Mouse (Mus musculus) thymus, adult 2 months (tissue): ENCODE measurements around the gene Daam2. TPM values are rescaled to one million over a fixed set of nuclear protein-coding genes. Genes with fewer than 3 reads are reported as not detected.

ENCODE experiments used
- DNase-seq: peaks from one replicate; pipeline ENCODE4 v3.0.0; 2021
- H3K27ac ChIP-seq: fragments of 200-500 bp; 2 replicates; pipeline ENCODE4 v1.5.1; 2012; ENCODE audit warnings: low read length, control low read depth; ENCODE audit not compliant: control insufficient read depth, insufficient read depth
- H3K27me3 ChIP-seq: fragments of 200-500 bp; 2 replicates; pipeline ENCODE4 v1.6.1; 2012; ENCODE audit warnings: mild to moderate bottlenecking, low read length, moderate library complexity, mixed read lengths; ENCODE audit not compliant: control insufficient read depth, insufficient read depth
- H3K36me3 ChIP-seq: fragments of 200-500 bp; 2 replicates; pipeline ENCODE4 v1.6.1; 2012; ENCODE audit warnings: mild to moderate bottlenecking, low read length, moderate library complexity; ENCODE audit not compliant: control insufficient read depth, insufficient read depth
- H3K4me1 ChIP-seq: fragments of 200-500 bp; replicated peaks from 2 replicates; pipeline ENCODE4 v1.6.1; 2012; ENCODE audit warnings: low read length; ENCODE audit not compliant: control insufficient read depth, insufficient read depth
- H3K4me3 ChIP-seq: fragments of 200-500 bp; 2 replicates; pipeline ENCODE4 v1.5.1; 2012; ENCODE audit warnings: mild to moderate bottlenecking, low read length, control low read depth, moderate library complexity; ENCODE audit not compliant: control insufficient read depth, insufficient read depth
- CTCF ChIP-seq: fragments of 200-500 bp; IDR thresholded peaks from 2 replicates; pipeline ENCODE4 v1.5.1; 2012; ENCODE audit warnings: mild to moderate bottlenecking, control low read depth, low read length, moderate library complexity, borderline replicate concordance; ENCODE audit not compliant: control insufficient read depth, poor library complexity, insufficient read depth; ENCODE audit errors: extremely low read depth
- POLR2A ChIP-seq: fragments of 200-500 bp; IDR thresholded peaks from 2 replicates; pipeline ENCODE4 v1.6.1; 2012; ENCODE audit warnings: mild to moderate bottlenecking, low read length, control low read depth, moderate library complexity; ENCODE audit not compliant: control insufficient read depth, poor library complexity, insufficient read depth; ENCODE audit errors: extremely low read depth
- WGBS: fragments of 180-500 bp; shearing (Covaris S2); methylation state at CpG from one replicate; pipeline ENCODE4 v1.1.7; 2018; 5-methylcytosine and 5-hydroxymethylcytosine counted together
- polyA plus RNA-seq: library from polyadenylated mRNA; depleted of rRNA; stranded (reverse); fragments of >200 nt; gene quantifications from 2 replicates; pipeline ENCODE4 v1.2.3, GENCODE M21; 2012

Daam2 gene
- polyA plus RNA-seq, 1 experiment, result 0.62 TPM

GRCm38 (mm10) chr17:49577321-49577720 is 13.2 kb upstream of the Daam2 start:
- Histone ChIP-seq H3K27me3 (no peaks in the 10 kb centered on the region), H3K27ac (no peak overlapping the region), H3K36me3 (no peaks in the 10 kb centered on the region), H3K4me3 (no peak overlapping the region), H3K4me1 (no peaks in the 10 kb centered on the region)
- whole genome bisulfite sequencing, result 98% methylated on average over 3 of the region's 3 CpGs
- no peak for DNase-seq
- TF ChIP-seq POLR2A, result no peak
- no peak for TF ChIP-seq CTCF

DNA sequence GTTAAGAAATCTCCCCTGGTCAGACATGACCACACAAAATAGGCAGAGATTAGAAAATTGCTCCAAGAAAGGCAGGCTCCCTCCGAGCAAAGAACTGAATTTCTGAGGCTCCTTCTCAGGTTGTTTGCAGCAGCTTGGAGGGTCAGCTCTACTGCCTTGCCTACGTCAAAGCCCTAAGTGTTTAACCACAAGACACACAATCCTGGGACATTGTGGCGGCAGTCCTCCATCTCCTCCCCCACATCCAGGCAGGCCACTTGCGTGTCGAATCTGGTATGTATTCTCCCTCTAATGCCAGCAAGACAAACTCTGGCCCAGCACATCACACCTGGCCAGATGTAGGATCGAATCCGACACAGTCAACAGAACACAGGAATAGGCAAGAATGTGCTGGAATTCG is 4.6 kb upstream of the Daam2 start:
- H3K4me3 ChIP-seq, result no peak overlapping the region
- peaks cover 6% of the 10 kb centered on the region; the same call in 1 of the 2 replicates for H3K27me3 ChIP-seq
- no peaks in the 10 kb centered on the region for H3K36me3 ChIP-seq
- H3K27ac ChIP-seq, result no peak overlapping the region
- 84% methylated on average over 8 of the region's 8 CpGs for WGBS
- DNase-seq, result no peak
- TF ChIP-seq POLR2A, result no peak
- TF ChIP-seq CTCF, result no peak
- H3K4me1 ChIP-seq, result no peaks in the 10 kb centered on the region

DNA sequence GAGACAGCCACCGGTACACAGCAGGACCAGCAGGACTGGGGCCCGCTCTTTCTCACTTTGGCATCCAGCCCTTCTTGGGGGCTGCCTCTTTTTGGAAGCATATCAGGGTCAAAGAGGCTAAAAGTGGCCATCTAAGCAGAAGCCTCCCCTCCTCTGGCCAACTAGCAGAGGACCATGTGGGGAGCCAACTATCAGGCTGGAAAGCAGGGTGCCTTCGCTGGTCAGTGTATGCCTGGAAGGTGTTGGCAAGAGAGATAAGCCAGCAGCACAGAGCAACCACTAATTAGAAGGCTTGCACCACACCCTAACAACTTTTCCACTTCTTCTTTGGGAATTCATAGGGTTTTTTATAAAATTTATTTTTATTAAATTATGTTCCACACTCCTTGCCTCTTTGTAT is 346 bp upstream of the Daam2 start:
- no peak for DNase-seq
- H3K4me1 ChIP-seq, result no peaks in the 10 kb centered on the region
- H3K4me3 ChIP-seq, result no peak overlapping the region
- TF ChIP-seq POLR2A (no peak), CTCF (no peak)
- no peaks in the 10 kb centered on the region for H3K36me3 ChIP-seq
- H3K27ac ChIP-seq, result no peak overlapping the region
- 50% methylated on average over 3 of the region's 3 CpGs for WGBS
- H3K27me3 ChIP-seq, result peaks cover 11% of the 10 kb centered on the region; the same call in 1 of the 2 replicates

GRCm38 (mm10) chr17:49563416-49563780 is 745 bp downstream of the Daam2 start:
- WGBS, result 36% methylated on average over 4 of the region's 4 CpGs
- DNase-seq, result no peak
- Histone ChIP-seq H3K4me1 (no peaks in the 10 kb centered on the region), H3K36me3 (no peaks in the 10 kb centered on the region), H3K27ac (no peak overlapping the region), H3K27me3 (peaks cover 11% of the 10 kb centered on the region; the same call in 1 of the 2 replicates), H3K4me3 (no peak overlapping the region)
- TF ChIP-seq POLR2A (no peak), CTCF (no peak)

GRCm38 (mm10) chr17:49562701-49563415 is 1.3 kb downstream of the Daam2 start:
- Histone ChIP-seq H3K4me1 (no peaks in the 10 kb centered on the region), H3K27me3 (peaks cover 11% of the 10 kb centered on the region; the same call in 1 of the 2 replicates), H3K4me3 (no peak overlapping the region), H3K27ac (no peak overlapping the region), H3K36me3 (no peaks in the 10 kb centered on the region)
- TF ChIP-seq CTCF (no peak), POLR2A (no peak)
- DNase-seq, result no peak
- WGBS, result 32% methylated on average over 5 of the region's 5 CpGs

DNA sequence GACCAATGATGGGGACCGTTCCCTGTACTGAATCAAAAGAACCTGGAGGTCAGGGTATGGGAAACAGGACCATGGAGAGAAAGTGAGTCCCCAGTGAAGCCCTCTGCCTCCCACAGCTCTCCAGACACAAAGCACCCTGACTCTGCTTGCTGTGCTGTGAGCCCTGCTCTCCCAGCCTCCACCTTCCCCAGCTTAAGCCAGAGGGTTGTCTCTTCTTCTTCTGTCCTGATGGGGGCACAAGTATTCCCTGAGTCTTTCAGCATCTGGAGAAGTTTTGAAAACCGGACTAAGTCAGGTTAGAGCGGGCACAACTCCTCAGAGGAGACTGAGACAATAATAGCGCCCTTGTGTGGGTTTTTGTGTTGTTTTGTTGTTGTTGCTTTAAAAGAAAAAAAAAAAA is 2.2 kb downstream of the Daam2 start:
- Histone ChIP-seq H3K27me3 (peaks cover 11% of the 10 kb centered on the region; the same call in 1 of the 2 replicates), H3K4me1 (no peaks in the 10 kb centered on the region), H3K27ac (no peak overlapping the region), H3K4me3 (no peak overlapping the region), H3K36me3 (no peaks in the 10 kb centered on the region)
- TF ChIP-seq CTCF (no peak), POLR2A (no peak)
- no peak for DNase-seq
- 72% methylated on average over 4 of the region's 4 CpGs for WGBS
